Mouse (Mus musculus): Measurements from ENCODE around the gene Arl8b.

Arl8b gene

GRCm38 (mm10) chr6:108812134-108812533, 29.2 kb downstream of the Arl8b start:
- no peak for TF ChIP-seq GATA4 (IDR thresholded peaks at IDR 0.05; ENCODE audit: insufficient replicate concordance, low read length)

GRCm38 (mm10) chr6:108817510-108817909, 34.6 kb downstream of the Arl8b start:
- no peak for TF ChIP-seq GATA4 (IDR thresholded peaks at IDR 0.05; ENCODE audit: insufficient replicate concordance, low read length)

DNA sequence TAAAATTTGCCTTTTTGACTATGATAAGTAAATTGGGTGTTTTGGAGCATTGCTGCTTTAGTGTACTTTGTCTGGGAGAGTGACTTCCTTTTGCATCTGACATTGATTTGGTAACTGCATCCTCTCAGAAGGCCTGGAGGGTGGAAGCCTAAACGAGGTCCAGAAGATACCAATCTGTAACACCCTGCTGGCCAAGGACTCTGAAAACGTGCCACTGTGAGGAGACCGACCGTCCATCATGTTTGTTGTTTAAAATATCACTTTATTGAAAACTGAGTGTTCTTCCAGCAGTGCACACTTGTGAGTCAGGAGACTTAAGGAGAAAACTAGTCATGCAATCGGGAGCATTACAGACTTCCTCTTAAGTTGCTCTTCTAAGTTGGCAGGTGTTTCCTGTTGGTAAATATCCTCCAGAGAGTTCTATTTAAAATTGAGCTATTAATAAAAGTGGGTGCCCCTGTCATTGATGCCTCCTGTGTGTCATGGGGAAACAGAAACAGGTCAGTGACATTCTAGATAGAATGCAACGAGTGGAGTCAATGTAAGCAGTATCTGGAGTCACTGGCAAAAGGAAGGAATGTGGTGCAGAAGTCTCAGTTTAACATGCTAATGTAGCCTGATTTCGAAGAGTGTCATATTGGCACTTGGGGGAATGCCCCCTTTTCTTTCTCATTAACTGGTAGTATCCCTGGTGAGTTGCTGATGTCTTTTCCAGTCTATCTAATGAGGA, 42.1 kb downstream of the Arl8b start:
- no peak for TF ChIP-seq GATA4 (IDR thresholded peaks at IDR 0.05; ENCODE audit: insufficient replicate concordance, low read length)

- no peak for TF ChIP-seq GATA4 (IDR thresholded peaks at IDR 0.05; ENCODE audit: insufficient replicate concordance, low read length)
Measured at GRCm38 (mm10) chr6:108826070-108826469, 43.2 kb downstream of the Arl8b start.

GRCm38 (mm10) chr6:108827336-108827920, 44.5 kb downstream of the Arl8b start:
- no peak for TF ChIP-seq GATA4 (IDR thresholded peaks at IDR 0.05; ENCODE audit: insufficient replicate concordance, low read length)

DNA sequence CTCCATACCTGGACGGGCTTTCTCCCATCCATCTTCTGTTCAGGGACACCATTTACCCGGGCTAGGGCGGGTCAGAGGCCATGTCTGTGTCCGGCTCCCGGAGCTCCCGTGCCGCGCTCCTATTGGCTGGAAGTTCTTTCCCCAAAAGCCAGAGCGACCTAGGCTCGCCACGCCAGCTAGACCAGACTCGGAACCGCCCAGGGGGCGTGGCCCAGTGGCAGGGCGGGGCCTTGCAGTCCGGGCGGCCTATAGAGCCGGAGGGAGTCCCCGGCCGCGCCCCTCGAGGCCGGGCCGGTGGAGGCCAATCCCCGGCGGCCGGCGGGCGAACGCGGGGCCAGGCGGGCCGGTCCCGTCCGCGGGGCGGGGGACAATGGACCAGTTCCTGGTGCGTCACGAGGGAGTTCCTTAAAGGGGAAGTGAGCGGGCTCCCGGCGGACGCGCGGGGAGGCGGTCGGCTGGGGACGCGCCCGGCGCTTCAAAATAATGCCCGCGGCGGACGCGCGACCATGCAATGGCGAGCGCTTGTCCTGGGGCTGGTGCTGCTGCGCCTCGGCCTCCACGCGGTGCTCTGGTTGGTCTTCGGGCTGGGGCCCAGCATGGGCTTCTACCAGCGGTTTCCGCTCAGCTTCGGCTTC, 45.5 kb downstream of the Arl8b start, which contains the start of gene Edem1:
Gene Edem1 (plus strand): TSS at position 408 of the 635 bp plus-strand sequence.
- TF ChIP-seq GATA4 (IDR thresholded peaks at IDR 0.05; ENCODE audit: insufficient replicate concordance, low read length): no peak

GRCm38 (mm10) chr6:108828872-108829271, 46.0 kb downstream of the Arl8b start:
- TF ChIP-seq GATA4 (IDR thresholded peaks at IDR 0.05; ENCODE audit: insufficient replicate concordance, low read length): no peak

DNA sequence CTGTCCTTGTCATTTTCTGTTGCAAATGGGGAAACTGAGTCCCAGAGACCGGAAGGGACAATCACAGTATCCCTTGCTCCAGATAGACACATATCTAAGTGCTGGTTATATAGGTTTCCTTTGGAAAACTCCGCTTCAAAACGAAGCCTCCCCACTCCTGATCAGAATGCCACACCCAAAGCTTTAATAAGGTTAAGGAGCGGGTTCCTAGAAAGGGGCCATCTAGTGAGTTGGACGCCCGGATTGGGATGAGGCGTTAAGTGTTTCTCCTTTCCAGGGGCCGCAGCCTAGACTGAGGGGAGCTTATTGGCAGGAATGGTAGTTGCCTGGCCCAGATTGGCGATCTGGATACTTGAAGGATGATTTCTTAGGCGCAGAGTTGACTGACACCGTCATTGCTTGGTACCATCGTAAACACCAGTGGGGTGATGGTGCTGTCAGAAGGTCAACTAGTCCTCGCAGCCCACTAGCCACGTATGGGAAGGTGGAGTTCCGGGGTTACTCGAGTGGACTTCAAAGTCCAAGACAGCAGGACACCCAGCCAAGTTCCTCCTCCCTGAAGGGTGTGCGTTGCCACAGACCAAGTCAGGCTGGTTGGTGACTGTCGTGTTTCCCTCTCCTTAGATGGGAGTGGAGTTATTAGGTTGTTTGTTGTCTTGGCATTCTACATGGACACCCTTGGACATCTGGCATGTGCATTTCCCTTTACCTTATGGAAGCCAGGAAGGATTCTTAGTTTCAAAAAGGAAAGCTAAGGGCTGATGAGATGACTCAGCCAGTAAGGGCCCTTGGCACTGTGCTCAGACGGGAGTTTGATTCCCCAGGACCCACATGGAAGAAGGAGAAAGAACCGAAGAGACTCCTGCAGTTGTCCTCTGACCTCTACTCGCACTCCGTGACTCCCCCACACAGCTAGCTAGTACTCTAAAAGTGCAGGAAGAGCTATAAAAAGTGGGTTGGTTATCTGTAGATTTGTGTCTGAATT, 46.8 kb downstream of the Arl8b start:
- TF ChIP-seq GATA4 (IDR thresholded peaks at IDR 0.05; ENCODE audit: insufficient replicate concordance, low read length): no peak

GRCm38 (mm10) chr6:108832170-108832569, 49.3 kb downstream of the Arl8b start:
- TF ChIP-seq GATA4 (IDR thresholded peaks at IDR 0.05; ENCODE audit: insufficient replicate concordance, low read length): no peak

DNA sequence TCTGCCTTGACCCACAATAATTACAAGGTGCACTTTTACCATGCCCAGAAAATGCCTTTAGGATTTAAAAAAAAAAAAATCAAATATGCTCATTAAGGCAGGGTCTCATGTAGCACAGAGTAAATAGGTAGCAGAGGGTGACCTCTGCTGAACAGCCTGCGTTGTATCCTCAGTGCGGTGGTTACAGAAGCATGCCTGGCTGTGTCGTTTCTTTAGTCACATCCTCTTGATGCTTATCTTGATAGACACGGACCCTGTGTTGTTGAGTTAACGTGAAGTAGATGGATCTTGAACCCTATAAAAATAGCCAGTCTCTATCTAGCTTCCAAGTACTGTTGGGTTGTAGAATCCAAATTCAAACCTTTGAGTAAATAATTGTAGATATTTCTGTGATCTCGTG, 50.1 kb downstream of the Arl8b start:
- TF ChIP-seq GATA4 (IDR thresholded peaks at IDR 0.05; ENCODE audit: insufficient replicate concordance, low read length): no peak

DNA sequence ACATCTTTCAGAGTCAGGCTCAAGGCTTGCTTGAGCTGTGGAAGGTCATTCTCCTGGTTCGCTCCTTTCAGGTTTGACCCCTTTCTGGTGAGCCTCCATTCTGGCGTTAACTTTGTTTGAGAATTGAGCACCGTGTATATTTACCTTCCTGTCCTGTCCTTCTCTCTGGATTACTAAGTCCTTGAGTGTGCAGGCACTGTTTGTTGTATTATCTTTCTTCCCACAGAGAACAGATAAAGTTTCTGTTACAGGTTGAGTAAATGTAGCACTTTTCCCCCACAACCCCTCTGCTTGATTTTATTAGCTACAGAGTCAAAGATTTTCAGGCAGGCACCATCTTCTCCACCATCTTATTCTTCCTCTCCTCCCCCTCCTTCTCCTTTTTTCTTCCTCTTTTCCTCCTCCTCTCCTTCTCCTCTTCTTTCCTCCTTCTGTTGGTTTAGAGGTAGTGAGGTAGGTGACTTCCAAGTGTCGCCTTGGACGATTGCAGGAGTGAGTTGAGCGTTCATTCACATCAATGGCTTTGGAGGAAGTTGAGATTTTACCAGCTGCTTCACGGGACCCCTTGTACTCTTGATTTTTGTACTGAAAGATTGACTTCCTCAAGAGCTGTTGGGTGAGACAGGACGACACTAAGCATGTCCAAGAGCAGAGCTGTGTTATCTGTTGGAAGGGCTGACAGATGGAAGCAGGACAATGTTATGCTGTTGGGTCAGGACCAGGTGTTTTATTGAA, 51.2 kb downstream of the Arl8b start:
- TF ChIP-seq GATA4 (IDR thresholded peaks at IDR 0.05; ENCODE audit: insufficient replicate concordance, low read length): no peak

- TF ChIP-seq GATA4 (IDR thresholded peaks at IDR 0.05; ENCODE audit: insufficient replicate concordance, low read length): no peak
Measured at GRCm38 (mm10) chr6:108835765-108836691, 53.1 kb downstream of the Arl8b start.

DNA sequence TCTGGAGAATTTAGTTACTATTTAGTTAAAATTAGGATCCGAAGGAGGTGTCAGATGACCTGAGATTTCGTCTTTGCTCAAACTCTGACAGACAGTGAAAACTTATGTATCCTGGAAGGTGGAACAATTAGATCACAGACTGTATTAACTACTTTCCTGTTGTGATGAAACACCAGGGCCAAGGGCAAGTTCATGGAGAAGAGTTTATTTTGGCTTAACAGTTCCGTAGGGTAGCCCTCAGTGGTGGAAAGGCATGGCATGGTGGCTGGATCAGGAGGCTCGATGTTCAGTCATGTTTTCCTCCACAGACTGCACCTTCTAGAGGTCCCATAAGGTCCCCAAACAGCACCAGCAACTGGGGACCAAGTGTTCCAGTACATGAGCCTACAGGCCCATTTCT, 54.2 kb downstream of the Arl8b start:
- no peak for TF ChIP-seq GATA4 (IDR thresholded peaks at IDR 0.05; ENCODE audit: insufficient replicate concordance, low read length)

Data from liver, adult (tissue).